Mouse (Mus musculus) liver, embryonic 15.5 days (tissue): ENCODE data around the gene Zmynd10. TPM values are rescaled to one million over a fixed set of nuclear protein-coding genes. Genes with fewer than 3 reads are reported as not detected.
A peak's percentile ranks its signal among the peaks of the same experiment; 100 is the strongest.

Experiments
- ATAC-seq: fragments of 200-750 bp; cut with Nextera tagmentation; 2 replicates; pipeline ENCODE4 v1.8.0; 2017; ENCODE audit warnings: moderate number of reproducible peaks, mild to moderate bottlenecking, moderate library complexity; ENCODE audit not compliant: insufficient read depth
- H3K27ac ChIP-seq: fragments of 300-500 bp; sonication (generic); replicated peaks from 2 replicates; pipeline ENCODE4 v1.5.1; 2015; ENCODE audit warnings: mild to moderate bottlenecking, inconsistent platforms
- H3K27me3 ChIP-seq: fragments of 300-500 bp; sonication (generic); 2 replicates; pipeline ENCODE4 v1.6.1; 2015; ENCODE audit warnings: mild to moderate bottlenecking, inconsistent platforms
- H3K36me3 ChIP-seq: fragments of 300-500 bp; sonication (generic); replicated peaks from 2 replicates; pipeline ENCODE4 v1.6.1; 2015; ENCODE audit warnings: moderate library complexity, mild to moderate bottlenecking, inconsistent platforms
- H3K4me1 ChIP-seq: fragments of 300-500 bp; sonication (generic); replicated peaks from 2 replicates; pipeline ENCODE4 v1.6.1; 2015; ENCODE audit warnings: inconsistent platforms
- H3K4me2 ChIP-seq: fragments of 300-500 bp; sonication (generic); 2 replicates; pipeline ENCODE4 v1.6.1; 2015; ENCODE audit warnings: moderate library complexity, mild to moderate bottlenecking, inconsistent platforms
- H3K4me3 ChIP-seq: fragments of 300-500 bp; sonication (generic); replicated peaks from 2 replicates; pipeline ENCODE4 v1.5.1; 2015; ENCODE audit warnings: mild to moderate bottlenecking, inconsistent platforms
- H3K9ac ChIP-seq: fragments of 300-500 bp; sonication (generic); 2 replicates; pipeline ENCODE4 v1.6.1; 2015; ENCODE audit warnings: moderate library complexity, mild to moderate bottlenecking, inconsistent platforms
- H3K9me3 ChIP-seq: fragments of 300-500 bp; sonication (generic); replicated peaks from 2 replicates; pipeline ENCODE4 v1.6.1; 2016; ENCODE audit warnings: inconsistent platforms
- WGBS: fragments of 180-500 bp; shearing (Covaris S2); methylation state at CpG from one replicate; pipeline ENCODE4 v1.1.7; 2015; ENCODE audit warnings: mixed read lengths; ENCODE audit not compliant: insufficient replicate concordance; 5-methylcytosine and 5-hydroxymethylcytosine counted together
- polyA plus RNA-seq: library from polyadenylated mRNA; unstranded; fragments of >200 nt; fragmentation: Nextera tagmentation; extraction: Ambion mirVana; gene quantifications from 2 replicates; pipeline ENCODE4 v1.2.1, GENCODE M21; 2015

The Zmynd10 gene
- polyA plus RNA-seq, 1 experiment from 2014 or later = 0.64 TPM

GRCm38 (mm10) chr9:107541005-107541404 is 6.1 kb upstream of the Zmynd10 start:
- Histone ChIP-seq H3K27me3 (no peaks in the 10 kb centered on the region), H3K27ac (peak overlapping the region; percentile 29; the same call in 1 of the 2 replicates), H3K9me3 (no peaks in the 10 kb centered on the region), H3K4me2 (peak overlapping the region; percentile 93), H3K36me3 (peaks cover 56% of the 10 kb centered on the region), H3K4me3 (peak overlapping the region; percentile 81), H3K9ac (peak overlapping the region; percentile 65; the same call in 1 of the 2 replicates), H3K4me1 (peaks cover 51% of the 10 kb centered on the region)
- ATAC-seq = no peak
- WGBS = 42% methylated on average over 10 of the region's 10 CpGs

GRCm38 (mm10) chr9:107541474-107542351 is 5.4 kb upstream of the Zmynd10 start, which contains the start of the genes Cyb561d2 and Nprl2:
TSS of gene Cyb561d2 (minus strand) at chr9:107542193.
TSS of gene Nprl2 (plus strand) at chr9:107542226.
- WGBS = under 1% methylated on average over 46 of the region's 46 CpGs
- ATAC-seq = peak; percentile 79
- Histone ChIP-seq H3K36me3 (peaks cover 53% of the 10 kb centered on the region), H3K4me2 (peak within 1 kb of the TSS; percentile 93), H3K9me3 (no peaks in the 10 kb centered on the region), H3K9ac (peak within 1 kb of the TSS; percentile 65), H3K4me3 (peak within 1 kb of the TSS; percentile 81), H3K4me1 (peaks cover 51% of the 10 kb centered on the region), H3K27ac (peak within 1 kb of the TSS; percentile 86), H3K27me3 (no peaks in the 10 kb centered on the region)

- peak overlapping the region; percentile 86 for H3K27ac ChIP-seq
- WGBS = under 1% methylated on average over 11 of the region's 11 CpGs
- no peaks in the 10 kb centered on the region; the same call in 1 of the 2 replicates for H3K27me3 ChIP-seq
- H3K4me1 ChIP-seq = peaks cover 51% of the 10 kb centered on the region
- H3K9me3 ChIP-seq = no peaks in the 10 kb centered on the region
- H3K4me3 ChIP-seq = peak overlapping the region; percentile 81
- peaks cover 47% of the 10 kb centered on the region for H3K36me3 ChIP-seq
- peak overlapping the region; percentile 65 for H3K9ac ChIP-seq
- ATAC-seq = peak; percentile 14; the same call in 1 of the 2 replicates
- H3K4me2 ChIP-seq = peak overlapping the region; percentile 93
Measured at GRCm38 (mm10) chr9:107542352-107542686, 4.8 kb upstream of the Zmynd10 start.

- WGBS = 48% methylated on average over 8 of the region's 8 CpGs
- Histone ChIP-seq H3K4me1 (peaks cover 51% of the 10 kb centered on the region), H3K4me2 (peak overlapping the region; percentile 93), H3K9ac (peak overlapping the region; percentile 65), H3K36me3 (peaks cover 43% of the 10 kb centered on the region), H3K9me3 (no peaks in the 10 kb centered on the region), H3K27me3 (no peaks in the 10 kb centered on the region; the same call in 1 of the 2 replicates), H3K27ac (peak overlapping the region; percentile 86; the same call in 1 of the 2 replicates), H3K4me3 (peak overlapping the region; percentile 81)
- no peak for ATAC-seq
Measured at GRCm38 (mm10) chr9:107542721-107543120, 4.4 kb upstream of the Zmynd10 start.

- ATAC-seq = no peak
- H3K4me1 ChIP-seq = peaks cover 55% of the 10 kb centered on the region
- 80% methylated on average over 11 of the region's 11 CpGs for WGBS
- H3K4me3 ChIP-seq = no peak overlapping the region
- peak overlapping the region; percentile 93; the same call in 1 of the 2 replicates for H3K4me2 ChIP-seq
- H3K27me3 ChIP-seq = peaks cover 1% of the 10 kb centered on the region; the same call in 1 of the 2 replicates
- peaks cover 37% of the 10 kb centered on the region for H3K36me3 ChIP-seq
- no peaks in the 10 kb centered on the region for H3K9me3 ChIP-seq
- H3K9ac ChIP-seq = no peak overlapping the region
- no peak overlapping the region for H3K27ac ChIP-seq
Measured at GRCm38 (mm10) chr9:107543299-107543698, 3.8 kb upstream of the Zmynd10 start.

GRCm38 (mm10) chr9:107544196-107544700 is 2.9 kb upstream of the Zmynd10 start:
- H3K9ac ChIP-seq = no peak overlapping the region
- no peak overlapping the region for H3K27ac ChIP-seq
- 86% methylated on average over 17 of the region's 17 CpGs for WGBS
- H3K4me3 ChIP-seq = no peak overlapping the region
- no peak for ATAC-seq
- H3K4me2 ChIP-seq = no peak overlapping the region
- H3K36me3 ChIP-seq = peaks cover 28% of the 10 kb centered on the region
- H3K9me3 ChIP-seq = no peaks in the 10 kb centered on the region
- peaks cover 11% of the 10 kb centered on the region; the same call in 1 of the 2 replicates for H3K27me3 ChIP-seq
- H3K4me1 ChIP-seq = peaks cover 55% of the 10 kb centered on the region

- no peaks in the 10 kb centered on the region for H3K9me3 ChIP-seq
- peaks cover 16% of the 10 kb centered on the region for H3K27me3 ChIP-seq
- WGBS = 89% methylated on average over 12 of the region's 12 CpGs
- peaks cover 23% of the 10 kb centered on the region for H3K36me3 ChIP-seq
- no peak overlapping the region for H3K4me3 ChIP-seq
- H3K4me1 ChIP-seq = peaks cover 55% of the 10 kb centered on the region
- no peak overlapping the region for H3K4me2 ChIP-seq
- ATAC-seq = no peak
- H3K9ac ChIP-seq = no peak overlapping the region
- H3K27ac ChIP-seq = no peak overlapping the region
Measured at GRCm38 (mm10) chr9:107544729-107545128, 2.4 kb upstream of the Zmynd10 start.

- Histone ChIP-seq H3K9me3 (no peaks in the 10 kb centered on the region), H3K36me3 (peaks cover 18% of the 10 kb centered on the region), H3K4me2 (no peak overlapping the region), H3K27me3 (peaks cover 20% of the 10 kb centered on the region), H3K4me1 (peaks cover 56% of the 10 kb centered on the region), H3K27ac (no peak overlapping the region), H3K9ac (no peak overlapping the region), H3K4me3 (no peak overlapping the region)
- WGBS = 78% methylated on average over 10 of the region's 10 CpGs
- no peak for ATAC-seq
Measured at GRCm38 (mm10) chr9:107545199-107545598, 1.9 kb upstream of the Zmynd10 start.

- no peak overlapping the region for H3K4me2 ChIP-seq
- H3K9me3 ChIP-seq = no peaks in the 10 kb centered on the region
- H3K27me3 ChIP-seq = peaks cover 24% of the 10 kb centered on the region
- no peak for ATAC-seq
- H3K36me3 ChIP-seq = peaks cover 17% of the 10 kb centered on the region
- H3K4me3 ChIP-seq = no peak overlapping the region
- peaks cover 57% of the 10 kb centered on the region for H3K4me1 ChIP-seq
- no peak overlapping the region for H3K9ac ChIP-seq
- WGBS = 4% methylated on average over 3 of the region's 3 CpGs
- H3K27ac ChIP-seq = peak overlapping the region; percentile 15; the same call in 1 of the 2 replicates
Measured at GRCm38 (mm10) chr9:107545602-107546001, 1.5 kb upstream of the Zmynd10 start.

GRCm38 (mm10) chr9:107547957-107548356 is 859 bp downstream of the Zmynd10 start:
- WGBS = 64% methylated on average over 5 of the region's 5 CpGs
- H3K9me3 ChIP-seq = no peaks in the 10 kb centered on the region

GRCm38 (mm10) chr9:107548820-107549219 is 1.7 kb downstream of the Zmynd10 start:
- WGBS = 78% methylated on average over 10 of the region's 10 CpGs
- Histone ChIP-seq H3K9ac (no peak overlapping the region), H3K9me3 (no peaks in the 10 kb centered on the region), H3K27ac (no peak overlapping the region), H3K4me1 (peaks cover 64% of the 10 kb centered on the region), H3K4me3 (no peak overlapping the region), H3K36me3 (peaks cover 13% of the 10 kb centered on the region), H3K27me3 (peaks cover 50% of the 10 kb centered on the region), H3K4me2 (no peak overlapping the region)
- ATAC-seq = no peak

More at GRCm38 (mm10) chr9:107547957-107548356, 859 bp downstream of the Zmynd10 start:
- Histone ChIP-seq H3K36me3 (peaks cover 17% of the 10 kb centered on the region), H3K4me1 (peaks cover 61% of the 10 kb centered on the region), H3K27me3 (peaks cover 48% of the 10 kb centered on the region), H3K4me2 (no peak overlapping the region), H3K9ac (no peak overlapping the region), H3K4me3 (no peak overlapping the region), H3K27ac (no peak overlapping the region)
- ATAC-seq = no peak
